Mouse (Mus musculus): Measurements from ENCODE around the gene C77080. TPM values are rescaled to one million over a fixed set of nuclear protein-coding genes. Genes with fewer than 3 reads are reported as not detected.
A peak's percentile ranks its signal among the peaks of the same experiment; 100 is the strongest.

The C77080 gene
- polyA plus RNA-seq, 2 experiments, result 0.74 to 1.2 TPM

DNA sequence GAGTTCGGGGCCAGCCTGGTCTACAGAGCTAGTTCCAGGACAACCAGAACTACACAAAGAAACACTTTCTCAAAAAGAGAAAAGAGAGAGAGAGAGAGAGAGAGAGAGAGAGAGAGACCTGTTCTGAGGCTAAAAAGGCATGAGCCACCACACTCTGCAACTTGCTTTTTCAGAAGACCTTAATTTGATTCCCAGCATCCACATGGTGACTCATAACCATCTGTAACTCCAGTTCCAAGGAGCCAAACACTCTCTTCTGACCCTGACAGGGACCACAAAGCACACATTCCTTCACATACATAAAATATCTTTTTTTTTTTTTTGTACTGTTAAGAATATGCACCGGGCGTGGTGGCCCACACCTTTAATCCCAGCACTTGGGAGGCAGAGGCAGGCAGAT is 6.6 kb downstream of the C77080 start:
- TF ChIP-seq EP300 (IDR thresholded peaks at IDR 0.05; ENCODE audit: low read depth) (no peak), CTCF (IDR thresholded peaks at IDR 0.05; ENCODE audit: low read depth) (no peak)
- Histone ChIP-seq H3K4me2 (ENCODE audit: low read depth) (no peak overlapping the region), H3K4me3 (ENCODE audit: insufficient read depth in 1 of 2, low read depth in 2 of 2, low read length in 2 of 2) (no peak overlapping the region), H3K36me3 (replicated peaks; ENCODE audit: control insufficient read depth, insufficient read depth, low read depth) (no peaks in the 10 kb centered on the region), H3K27ac (no peak overlapping the region), H3K27me3 (ENCODE audit: control insufficient read depth, insufficient read depth, low read length) (peaks cover 16% of the 10 kb centered on the region), H3K9ac (replicated peaks) (no peak overlapping the region), H3K9me3 (ENCODE audit: control insufficient read depth, low read length) (no peaks in the 10 kb centered on the region), H3K4me1 (replicated peaks; ENCODE audit: control insufficient read depth in 2 of 2, insufficient read depth in 2 of 2, low read length in 1 of 2) (peaks cover 12 to 21% of the 10 kb centered on the region in 2 experiments)
- ATAC-seq (ENCODE audit: insufficient read depth) (no peak), DNase-seq (ENCODE audit: low read depth in 3 of 3, low spot score in 3 of 3) (no peak)
- WGBS (ENCODE audit: insufficient replicate concordance), result 71% methylated on average over 3 of the region's 3 CpGs

DNA sequence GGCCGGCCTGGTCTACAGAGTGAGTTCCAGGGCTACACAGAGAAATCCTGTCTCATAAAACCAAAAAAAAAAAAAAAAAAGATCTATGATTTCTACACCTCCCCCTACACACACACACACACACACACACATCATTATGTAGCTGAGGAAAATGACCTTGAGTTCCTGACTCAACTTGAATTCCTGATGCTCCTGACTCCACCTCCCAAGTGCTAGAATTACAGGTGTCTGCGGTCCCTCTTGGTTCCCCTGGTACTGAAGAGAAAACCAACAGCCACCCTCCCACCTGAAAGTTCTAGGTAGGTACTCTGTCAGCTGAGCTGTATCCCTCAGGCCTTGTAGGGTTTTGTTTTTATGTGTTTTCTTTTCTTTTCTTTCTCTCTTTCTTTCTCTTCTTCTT is 8.7 kb downstream of the C77080 start:
- no peak for DNase-seq (ENCODE audit: low read depth in 3 of 3, low spot score in 3 of 3)
- H3K9me3 ChIP-seq (ENCODE audit: control insufficient read depth, low read length), result no peaks in the 10 kb centered on the region
- no peak overlapping the region for H3K27ac ChIP-seq
- TF ChIP-seq CTCF (IDR thresholded peaks at IDR 0.05; ENCODE audit: low read depth) (no peak), EP300 (IDR thresholded peaks at IDR 0.05; ENCODE audit: low read depth) (no peak)
- peaks cover 12 to 25% of the 10 kb centered on the region in 2 experiments for H3K4me1 ChIP-seq (replicated peaks; ENCODE audit: control insufficient read depth in 2 of 2, insufficient read depth in 2 of 2, low read length in 1 of 2)
- H3K9ac ChIP-seq (replicated peaks), result no peak overlapping the region
- H3K36me3 ChIP-seq (replicated peaks; ENCODE audit: control insufficient read depth, insufficient read depth, low read depth), result no peaks in the 10 kb centered on the region
- no peak for ATAC-seq (ENCODE audit: insufficient read depth)
- 67% methylated on average over 2 of the region's 2 CpGs for WGBS (ENCODE audit: insufficient replicate concordance)
- H3K4me2 ChIP-seq (ENCODE audit: low read depth), result no peak overlapping the region
- H3K4me3 ChIP-seq (ENCODE audit: insufficient read depth in 1 of 2, low read depth in 2 of 2, low read length in 2 of 2), result no peak overlapping the region
- peaks cover 37% of the 10 kb centered on the region for H3K27me3 ChIP-seq (ENCODE audit: control insufficient read depth, insufficient read depth, low read length)

DNA sequence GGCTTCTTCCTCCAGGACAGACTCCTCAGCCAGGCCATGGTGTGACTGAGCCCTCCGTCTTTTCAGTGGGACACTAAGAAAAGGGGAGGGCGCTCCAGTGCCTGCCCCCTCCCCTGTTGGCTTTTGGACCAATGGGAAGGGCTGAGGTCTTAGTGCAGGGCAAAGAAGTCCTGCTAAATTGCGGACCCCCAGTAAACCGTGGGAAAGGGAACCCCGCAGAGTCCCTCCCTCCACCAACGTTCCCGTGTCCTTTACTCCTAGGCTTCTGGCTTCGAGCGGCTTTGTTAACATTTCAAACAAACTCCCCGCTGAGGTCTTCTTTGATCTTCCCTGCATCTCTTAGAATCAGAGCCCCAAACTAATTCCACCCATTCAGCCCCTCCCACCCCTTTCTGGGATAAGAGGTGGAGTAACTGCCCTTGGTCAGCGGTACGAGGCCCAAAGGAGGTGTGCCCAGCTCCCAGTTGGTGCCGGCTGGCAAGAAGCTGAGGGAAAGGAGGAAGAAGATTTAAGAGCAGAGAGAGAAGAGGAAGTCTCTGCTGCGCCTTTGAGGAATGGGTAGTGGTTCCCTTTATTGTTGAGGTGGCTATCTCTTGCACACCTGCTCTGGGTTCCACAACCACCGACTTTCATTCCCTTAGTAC is 9.6 kb downstream of the C77080 start:
- Histone ChIP-seq H3K4me1 (replicated peaks; ENCODE audit: control insufficient read depth in 2 of 2, insufficient read depth in 2 of 2, low read length in 1 of 2) (peaks cover 7 to 20% of the 10 kb centered on the region in 2 experiments), H3K9ac (replicated peaks) (no peak overlapping the region), H3K36me3 (replicated peaks; ENCODE audit: control insufficient read depth, insufficient read depth, low read depth) (no peaks in the 10 kb centered on the region), H3K9me3 (ENCODE audit: control insufficient read depth, low read length) (no peaks in the 10 kb centered on the region), H3K4me2 (ENCODE audit: low read depth) (peak overlapping the region; percentile 30), H3K27me3 (ENCODE audit: control insufficient read depth, insufficient read depth, low read length) (peaks cover 46% of the 10 kb centered on the region), H3K4me3 (ENCODE audit: insufficient read depth in 1 of 2, low read depth in 2 of 2, low read length in 2 of 2) (no peak overlapping the region), H3K27ac (no peak overlapping the region)
- DNase-seq (ENCODE audit: low read depth in 3 of 3, low spot score in 3 of 3) (no peak), ATAC-seq (ENCODE audit: insufficient read depth) (no peak)
- WGBS (ENCODE audit: insufficient replicate concordance), result 10% methylated on average over 15 of the region's 15 CpGs
- TF ChIP-seq CTCF (IDR thresholded peaks at IDR 0.05; ENCODE audit: low read depth) (no peak), EP300 (IDR thresholded peaks at IDR 0.05; ENCODE audit: low read depth) (no peak)

DNA sequence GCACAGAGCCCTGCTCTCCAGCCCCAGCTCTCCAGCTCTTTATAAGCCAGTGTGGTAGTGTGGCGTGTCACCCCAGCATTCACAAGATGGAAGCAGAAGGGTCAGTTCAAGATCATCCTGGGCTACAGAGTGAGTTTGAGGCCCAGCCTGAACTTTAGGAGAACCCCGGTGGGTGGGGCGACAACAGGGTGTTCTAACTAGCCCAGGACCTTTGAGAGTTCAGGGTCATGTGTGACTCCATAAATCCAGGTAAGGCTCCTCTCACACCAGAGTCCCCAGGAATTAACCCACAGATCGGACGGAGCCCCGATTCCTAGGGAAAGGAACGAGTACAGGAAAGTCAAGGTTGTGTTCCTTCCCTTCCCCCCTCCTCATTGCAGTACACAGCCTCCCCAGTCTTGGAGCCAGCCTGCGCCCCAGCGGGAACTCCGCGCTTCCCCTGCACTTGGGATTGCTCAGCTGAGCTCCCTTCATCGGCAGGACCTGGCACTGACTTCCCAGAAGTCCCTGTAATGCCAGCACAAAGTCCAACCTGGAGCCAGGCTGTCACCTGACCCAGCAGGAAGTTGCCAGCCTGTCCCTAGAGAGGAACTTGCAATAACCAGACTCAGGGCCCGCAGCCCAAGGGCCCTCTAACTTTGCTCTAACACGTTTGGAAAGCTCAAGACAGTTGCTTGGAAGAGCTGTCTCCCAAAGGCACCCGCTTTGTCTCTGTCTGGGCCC is 10.3 kb downstream of the C77080 start:
- no peak overlapping the region for H3K9ac ChIP-seq (replicated peaks)
- no peak overlapping the region for H3K27ac ChIP-seq
- H3K4me1 ChIP-seq (replicated peaks; ENCODE audit: control insufficient read depth in 2 of 2, insufficient read depth in 2 of 2, low read length in 1 of 2), result peaks cover 0 to 14% of the 10 kb centered on the region in 2 experiments; a peak in 2 of 4 replicates
- 38% methylated on average over 15 of the region's 15 CpGs for WGBS (ENCODE audit: insufficient replicate concordance)
- H3K27me3 ChIP-seq (ENCODE audit: control insufficient read depth, insufficient read depth, low read length), result peaks cover 53% of the 10 kb centered on the region
- H3K36me3 ChIP-seq (replicated peaks; ENCODE audit: control insufficient read depth, insufficient read depth, low read depth), result no peaks in the 10 kb centered on the region
- H3K4me3 ChIP-seq (ENCODE audit: insufficient read depth in 1 of 2, low read depth in 2 of 2, low read length in 2 of 2), result no peak overlapping the region
- no peaks in the 10 kb centered on the region for H3K9me3 ChIP-seq (ENCODE audit: control insufficient read depth, low read length)
- H3K4me2 ChIP-seq (ENCODE audit: low read depth), result peak overlapping the region; percentile 30
- peak; percentile 32 for ATAC-seq (ENCODE audit: insufficient read depth)
- no peak for DNase-seq (ENCODE audit: low read depth in 3 of 3, low spot score in 3 of 3)
- TF ChIP-seq CTCF (IDR thresholded peaks at IDR 0.05; ENCODE audit: low read depth), result no peak
- no peak for TF ChIP-seq EP300 (IDR thresholded peaks at IDR 0.05; ENCODE audit: low read depth)

DNA sequence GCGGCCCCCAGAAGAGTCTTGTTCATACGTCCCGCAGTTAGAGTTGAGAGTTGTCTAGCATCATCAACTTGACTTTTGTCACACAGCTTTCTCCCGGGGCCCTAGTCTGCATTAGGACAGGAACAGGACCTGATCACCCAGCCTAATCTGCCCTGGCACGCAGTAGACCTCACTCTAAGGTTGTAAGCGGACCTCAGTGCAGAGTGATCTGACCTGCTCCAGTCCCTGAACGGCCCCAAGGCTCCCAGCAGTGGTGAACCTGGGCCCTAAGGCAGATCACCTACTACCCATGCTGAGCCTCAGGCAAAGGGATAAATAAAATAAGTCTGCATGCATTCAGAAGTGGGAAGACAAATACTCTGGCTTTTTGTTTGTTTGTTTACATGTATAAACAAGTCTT is 11.9 kb downstream of the C77080 start:
- Histone ChIP-seq H3K4me2 (ENCODE audit: low read depth) (no peak overlapping the region), H3K27ac (no peak overlapping the region), H3K9ac (replicated peaks) (no peak overlapping the region), H3K36me3 (replicated peaks; ENCODE audit: control insufficient read depth, insufficient read depth, low read depth) (no peaks in the 10 kb centered on the region), H3K9me3 (ENCODE audit: control insufficient read depth, low read length) (no peaks in the 10 kb centered on the region), H3K4me1 (replicated peaks; ENCODE audit: control insufficient read depth in 2 of 2, insufficient read depth in 2 of 2, low read length in 1 of 2) (peaks cover 7 to 17% of the 10 kb centered on the region in 2 experiments), H3K27me3 (ENCODE audit: control insufficient read depth, insufficient read depth, low read length) (peaks cover 63% of the 10 kb centered on the region), H3K4me3 (ENCODE audit: insufficient read depth in 1 of 2, low read depth in 2 of 2, low read length in 2 of 2) (no peak overlapping the region)
- 37% methylated on average over 7 of the region's 7 CpGs for WGBS (ENCODE audit: insufficient replicate concordance)
- ATAC-seq (ENCODE audit: insufficient read depth), result no peak
- TF ChIP-seq EP300 (IDR thresholded peaks at IDR 0.05; ENCODE audit: low read depth), result no peak
- TF ChIP-seq CTCF (IDR thresholded peaks at IDR 0.05; ENCODE audit: low read depth), result no peak
- no peak for DNase-seq (ENCODE audit: low read depth in 3 of 3, low spot score in 3 of 3)

Measured in liver, embryonic 14.5 days (tissue).